Mouse (Mus musculus) testis, adult 2 months (tissue): ENCODE data around the gene Dnajb11. TPM values are rescaled to one million over a fixed set of nuclear protein-coding genes. Genes with fewer than 3 reads are reported as not detected.

Experiments
- H3K27ac ChIP-seq: fragments of 200-500 bp; 2 replicates; pipeline ENCODE4 v1.5.1; 2012; ENCODE audit warnings: low read depth, low read length; ENCODE audit not compliant: control insufficient read depth, insufficient read depth
- H3K27me3 ChIP-seq: fragments of 200-500 bp; 2 replicates; pipeline ENCODE4 v1.6.1; 2012; ENCODE audit warnings: mild to moderate bottlenecking, low read length, moderate library complexity; ENCODE audit not compliant: control insufficient read depth, insufficient read depth
- H3K36me3 ChIP-seq: fragments of 200-500 bp; 2 replicates; pipeline ENCODE4 v1.6.1; 2012; ENCODE audit warnings: mild to moderate bottlenecking, low read length; ENCODE audit not compliant: control insufficient read depth, insufficient read depth
- H3K4me1 ChIP-seq: fragments of 200-500 bp; 2 replicates; pipeline ENCODE4 v1.6.1; 2012; ENCODE audit warnings: low read length; ENCODE audit not compliant: control insufficient read depth, insufficient read depth
- H3K4me3 ChIP-seq: fragments of 200-500 bp; 2 replicates; pipeline ENCODE4 v1.5.1; 2012; ENCODE audit warnings: low read depth, mild to moderate bottlenecking, low read length, moderate library complexity, mixed read lengths; ENCODE audit not compliant: control insufficient read depth
- CTCF ChIP-seq: fragments of 200-500 bp; IDR thresholded peaks from 2 replicates; pipeline ENCODE4 v1.5.1; 2012; ENCODE audit warnings: low read depth, mild to moderate bottlenecking, inconsistent platforms, low read length, moderate library complexity; ENCODE audit not compliant: control insufficient read depth, insufficient read depth, insufficient replicate concordance
- POLR2A ChIP-seq: fragments of 200-500 bp; IDR thresholded peaks from 2 replicates; pipeline ENCODE4 v1.6.1; 2012; ENCODE audit warnings: low read depth, mild to moderate bottlenecking, inconsistent platforms, low read length, moderate library complexity; ENCODE audit not compliant: control insufficient read depth
- polyA plus RNA-seq: library from polyadenylated mRNA; depleted of rRNA; stranded (reverse); fragments of >200 nt; gene quantifications from 2 replicates; pipeline ENCODE4 v1.2.3, GENCODE M21; 2012; rRNA removed

Gene Dnajb11
- polyA plus RNA-seq, 1 experiment = 32.9 TPM

- Histone ChIP-seq H3K27me3 (no peaks in the 10 kb centered on the region), H3K4me1 (peaks cover 2% of the 10 kb centered on the region; the same call in 1 of the 2 replicates), H3K27ac (no peak within 1 kb of the TSS), H3K36me3 (no peaks in the 10 kb centered on the region), H3K4me3 (no peak within 1 kb of the TSS)
- TF ChIP-seq POLR2A (no peak), CTCF (no peak)
Observed at GRCm38 (mm10) chr16:22918034-22918433, 60.4 kb downstream of the Dnajb11 start, which contains the start of gene Fetub. TSS of gene Fetub (plus strand) at chr16:22918334.

- Histone ChIP-seq H3K36me3 (no peaks in the 10 kb centered on the region), H3K27ac (no peak overlapping the region)
- TF ChIP-seq POLR2A (no peak), CTCF (no peak)
Observed at GRCm38 (mm10) chr16:22918664-22919312, 61.1 kb downstream of the Dnajb11 start.

GRCm38 (mm10) chr16:22919971-22920854, 62.6 kb downstream of the Dnajb11 start:
- H3K27ac ChIP-seq = no peak overlapping the region
- no peak for TF ChIP-seq POLR2A
- no peak for TF ChIP-seq CTCF
- H3K36me3 ChIP-seq = no peaks in the 10 kb centered on the region
- H3K27me3 ChIP-seq = no peaks in the 10 kb centered on the region
- peaks cover 2% of the 10 kb centered on the region; the same call in 1 of the 2 replicates for H3K4me1 ChIP-seq
- no peak overlapping the region for H3K4me3 ChIP-seq

More at GRCm38 (mm10) chr16:22918664-22919312, 61.1 kb downstream of the Dnajb11 start:
- Histone ChIP-seq H3K27me3 (no peaks in the 10 kb centered on the region), H3K4me1 (peaks cover 2% of the 10 kb centered on the region; the same call in 1 of the 2 replicates), H3K4me3 (no peak overlapping the region)

GRCm38 (mm10) chr16:22921761-22922160, 64.1 kb downstream of the Dnajb11 start:
- Histone ChIP-seq H3K36me3 (no peaks in the 10 kb centered on the region), H3K4me1 (peaks cover 2% of the 10 kb centered on the region; the same call in 1 of the 2 replicates), H3K27me3 (no peaks in the 10 kb centered on the region), H3K4me3 (no peak overlapping the region), H3K27ac (no peak overlapping the region)
- TF ChIP-seq CTCF (no peak), POLR2A (no peak)

- Histone ChIP-seq H3K27ac (no peak overlapping the region), H3K4me1 (peaks cover 2% of the 10 kb centered on the region; the same call in 1 of the 2 replicates), H3K27me3 (no peaks in the 10 kb centered on the region), H3K4me3 (no peak overlapping the region), H3K36me3 (no peaks in the 10 kb centered on the region)
- no peak for TF ChIP-seq CTCF
- no peak for TF ChIP-seq POLR2A
Observed at GRCm38 (mm10) chr16:22922433-22922832, 64.8 kb downstream of the Dnajb11 start.

Other genes starting within 250 kb of the Dnajb11 start
- 0.09 and 0.22 TPM in 2 replicates for gene Dgkg, start 200.6 kb upstream of the Dnajb11 start, polyA plus RNA-seq
- gene Crygs, start 46.3 kb upstream of the Dnajb11 start, polyA plus RNA-seq = 0.12 TPM in 1 of 2 replicates, not detected in the other
- gene Tbccd1, start 176 bp upstream of the Dnajb11 start, polyA plus RNA-seq = 21.2 and 22.1 TPM in 2 replicates
- gene Ahsg, start 33.4 kb downstream of the Dnajb11 start, polyA plus RNA-seq = 0.15 and 0.69 TPM in 2 replicates
- gene Fetub, start 60.5 kb downstream of the Dnajb11 start, polyA plus RNA-seq = 0.41 and 0.94 TPM in 2 replicates
- not detected in 2 replicates for gene Hrg, start 93.2 kb downstream of the Dnajb11 start, polyA plus RNA-seq
- 0.40 TPM in 1 of 2 replicates, not detected in the other for gene Kng2, start 171.6 kb downstream of the Dnajb11 start, polyA plus RNA-seq
- 0.10 TPM in 1 of 2 replicates, not detected in the other for gene Kng1, start 200.0 kb downstream of the Dnajb11 start, polyA plus RNA-seq
- 75.5 and 108 TPM in 2 replicates for gene Eif4a2, start 249.6 kb downstream of the Dnajb11 start, polyA plus RNA-seq